Mouse (Mus musculus): ENCODE results near the gene Hist1h3i.

DNA sequence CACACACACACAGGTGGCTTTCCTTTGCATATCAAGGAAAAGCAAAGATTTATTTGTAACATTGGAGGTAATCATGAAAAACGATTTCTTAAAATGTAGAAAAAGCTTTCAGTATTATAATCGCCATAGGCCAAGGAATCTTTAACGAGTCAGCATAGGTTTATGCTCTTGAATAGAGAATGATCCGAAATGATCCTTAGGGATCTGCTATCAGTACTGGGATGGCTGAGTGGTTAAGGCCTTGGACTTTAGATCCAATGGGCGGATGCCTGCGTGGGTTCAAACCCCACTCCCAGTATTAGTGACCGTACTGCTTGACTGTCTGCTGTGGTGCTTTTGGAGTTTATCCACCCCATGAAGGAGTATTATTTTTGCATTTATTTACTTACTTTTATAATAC, 12.4 kb upstream of the Hist1h3i start:
- TF ChIP-seq POLR2A (IDR thresholded peaks at IDR 0.05; ENCODE audit: low read depth, low read length): no peak
- TF ChIP-seq CTCF (IDR thresholded peaks at IDR 0.05; ENCODE audit: borderline replicate concordance, insufficient read depth, low read length): no peak
